Mouse (Mus musculus): Measurements from ENCODE around the gene Majin.

The Majin gene

GRCm38 (mm10) chr19:6262839-6263433 lies 78.7 kb downstream of the Majin start:
- DNase-seq (ENCODE audit: low spot score in 2 of 2): no peak

- no peak for DNase-seq (ENCODE audit: low spot score in 2 of 2)
Observed at GRCm38 (mm10) chr19:6264200-6264599, 80.0 kb downstream of the Majin start.

GRCm38 (mm10) chr19:6264945-6265344 lies 80.8 kb downstream of the Majin start:
- no peak for DNase-seq (ENCODE audit: low spot score in 2 of 2)

GRCm38 (mm10) chr19:6265727-6266182 lies 81.6 kb downstream of the Majin start:
- no peak for DNase-seq (ENCODE audit: low spot score in 2 of 2)

- peak; percentile 59 to 77 for DNase-seq (ENCODE audit: low spot score in 2 of 2)
Observed at GRCm38 (mm10) chr19:6267306-6268169, 83.3 kb downstream of the Majin start.

- DNase-seq (ENCODE audit: low spot score in 2 of 2): peak; percentile 85 to 90
Observed at GRCm38 (mm10) chr19:6268170-6268528, 84.0 kb downstream of the Majin start.

GRCm38 (mm10) chr19:6268670-6269132 lies 84.5 kb downstream of the Majin start:
- DNase-seq (ENCODE audit: low spot score in 2 of 2): no peak

GRCm38 (mm10) chr19:6269798-6270475 lies 85.7 kb downstream of the Majin start:
- DNase-seq (ENCODE audit: low spot score in 2 of 2): no peak

- DNase-seq (ENCODE audit: low spot score in 2 of 2): no peak
Observed at GRCm38 (mm10) chr19:6270661-6271060, 86.5 kb downstream of the Majin start.

GRCm38 (mm10) chr19:6271206-6271605 lies 87.0 kb downstream of the Majin start:
- no peak for DNase-seq (ENCODE audit: low spot score in 2 of 2)

- no peak for DNase-seq (ENCODE audit: low spot score in 2 of 2)
Observed at GRCm38 (mm10) chr19:6272053-6272452, 87.9 kb downstream of the Majin start.

GRCm38 (mm10) chr19:6272738-6273137 lies 88.5 kb downstream of the Majin start:
- peak; percentile 69 to 77 for DNase-seq (ENCODE audit: low spot score in 2 of 2)

GRCm38 (mm10) chr19:6273592-6273991 lies 89.4 kb downstream of the Majin start:
- no peak for DNase-seq (ENCODE audit: low spot score in 2 of 2)
